Mouse (Mus musculus) erythroblast, embryonic 14.5 days (primary cell): ENCODE measurements at regions not wholly inside any gene's neighbourhood (a gene's known extent, or its start where the extent isn't known, plus 50 kb on each side); places are given as distances from the start of the nearest gene placed in this dataset.
"Not testable (repeated sequence)": the region's sequence is repeated elsewhere in the genome, so short reads cannot be mapped to it uniquely, and the experiment has no call there.

Experiments used
- GATA1 ChIP-seq: IDR thresholded peaks from 2 replicates; pipeline ENCODE4 v1.6.1; 2012; ENCODE audit warnings: low read length, inconsistent platforms, mixed read lengths
- TAL1 ChIP-seq: IDR thresholded peaks from 3 replicates; pipeline ENCODE4 v1.6.1; 2012; ENCODE audit warnings: low read length, inconsistent platforms, mixed read lengths

- not testable (repeated sequence) for TF ChIP-seq GATA1, TAL1
These were observed 2144.4 kb downstream of the Cntnap5b start for GRCm38 (mm10) chr1:101916991-101917390.
